Mouse (Mus musculus) ES-E14 (cell line): ENCODE data around the gene Rspo1. TPM values are rescaled to one million over a fixed set of nuclear protein-coding genes. Genes with fewer than 3 reads are reported as not detected.

Experiments used
- DNase-seq: peaks from one replicate; pipeline ENCODE4 v3.0.0-alpha.2; 2013; ENCODE audit warnings: low read depth, low spot score
- H3K27ac ChIP-seq: 2 replicates; pipeline ENCODE4 v1.5.1; 2012; ENCODE audit warnings: low read depth, mild to moderate bottlenecking, low read length, moderate library complexity, mixed read lengths; ENCODE audit not compliant: poor library complexity, insufficient read depth, severe bottlenecking
- H3K36me3 ChIP-seq: 2 replicates; pipeline ENCODE4 v1.6.1; 2012; ENCODE audit warnings: mild to moderate bottlenecking, low read length, moderate library complexity, mixed read lengths; ENCODE audit not compliant: control insufficient read depth, poor library complexity, insufficient read depth, severe bottlenecking
- H3K4me1 ChIP-seq, 2 experiments: fragments of 150-350 bp in 1 of 2; sonication (generic) in 1 of 2; 2 replicates each; pipeline ENCODE4 v1.6.1; 2012; ENCODE audit warnings: low read length in 2 of 2, mild to moderate bottlenecking in 1 of 2, mixed read lengths in 1 of 2; ENCODE audit not compliant: control insufficient read depth in 2 of 2, insufficient read depth in 2 of 2, poor library complexity in 1 of 2
- H3K4me3 ChIP-seq, 2 experiments: fragments of 150-350 bp in 1 of 2; sonication (generic) in 1 of 2; 2 replicates each; pipeline ENCODE4 v1.5.1; 2012; ENCODE audit warnings: low read length in 2 of 2, low read depth in 1 of 2, mild to moderate bottlenecking in 1 of 2, mixed read lengths in 1 of 2; ENCODE audit not compliant: insufficient read depth in 1 of 2, poor library complexity in 1 of 2, severe bottlenecking in 1 of 2
- H3K9ac ChIP-seq: 2 replicates; pipeline ENCODE4 v1.6.1; 2012; ENCODE audit warnings: low read depth, mild to moderate bottlenecking, low read length, mixed read lengths; ENCODE audit not compliant: poor library complexity, insufficient read depth, severe bottlenecking
- H3K9me3 ChIP-seq: fragments of 150-350 bp; sonication (generic); 2 replicates; pipeline ENCODE4 v1.6.1; 2012; ENCODE audit warnings: low read depth, mild to moderate bottlenecking, low read length; ENCODE audit not compliant: control insufficient read depth, insufficient read depth
- CHD2 ChIP-seq: IDR thresholded peaks from 2 replicates; pipeline ENCODE4 v1.6.1; 2014; ENCODE audit warnings: mild to moderate bottlenecking, low read depth, low read length, inconsistent platforms
- HCFC1 ChIP-seq: IDR thresholded peaks from 2 replicates; pipeline ENCODE4 v1.6.1; 2012; ENCODE audit warnings: low read length, inconsistent platforms, borderline replicate concordance; ENCODE audit not compliant: insufficient read depth
- MAFK ChIP-seq: IDR thresholded peaks from 2 replicates; pipeline ENCODE4 v1.6.1; 2014; ENCODE audit warnings: mild to moderate bottlenecking, low read depth, low read length, inconsistent platforms; ENCODE audit not compliant: insufficient read depth
- ZC3H11A ChIP-seq: IDR thresholded peaks from 2 replicates; pipeline ENCODE4 v1.6.1; 2012; ENCODE audit warnings: low read depth, mild to moderate bottlenecking, inconsistent platforms, low read length, borderline replicate concordance
- ZNF384 ChIP-seq: IDR thresholded peaks from 2 replicates; pipeline ENCODE4 v1.6.1; 2012; ENCODE audit warnings: low read depth, low read length, inconsistent platforms
- in situ Hi-C, 2 experiments: fragments of 600-800 bp; cut with MboI; formaldehyde crosslinking; loops; one replicate each; pipeline ENCODE4 v1.15.1; 2025; ENCODE audit warnings: low sequenced_read_pairs in 2 of 2, inconsistent platforms in 1 of 2; ENCODE audit not compliant: unreplicated experiment in 2 of 2
- total RNA-seq: library from RNA; depleted of rRNA; stranded (reverse); fragments of 300-350 nt; gene quantifications from 2 replicates; pipeline ENCODE4 v1.2.3, GENCODE M21; 2012

Gene Rspo1
- total RNA-seq, 1 experiment: 3.3 TPM

GRCm38 (mm10) chr4:124999548-124999947 is 13.3 kb downstream of the Rspo1 start:
- no peaks in the 10 kb centered on the region for H3K9me3 ChIP-seq
- no peaks in the 10 kb centered on the region for H3K36me3 ChIP-seq
- H3K9ac ChIP-seq: no peak overlapping the region
- H3K4me3 ChIP-seq: no peak overlapping the region
- in situ Hi-C loops: no loop called here
- no peaks in the 10 kb centered on the region; a peak in 1 of 4 replicates for H3K4me1 ChIP-seq
- no peak overlapping the region for H3K27ac ChIP-seq
- no peak for DNase-seq
- no peak for TF ChIP-seq HCFC1
- no peak for TF ChIP-seq MAFK
- no peak for TF ChIP-seq ZC3H11A
- no peak for TF ChIP-seq CHD2
- no peak for TF ChIP-seq ZNF384

- H3K9ac ChIP-seq: no peak overlapping the region
- in situ Hi-C loops: no loop called here
- DNase-seq: no peak
- H3K36me3 ChIP-seq: no peaks in the 10 kb centered on the region
- H3K27ac ChIP-seq: no peak overlapping the region
- no peak for TF ChIP-seq CHD2
- no peak for TF ChIP-seq MAFK
- TF ChIP-seq HCFC1: no peak
- TF ChIP-seq ZNF384: no peak
- TF ChIP-seq ZC3H11A: no peak
- H3K9me3 ChIP-seq: no peaks in the 10 kb centered on the region
- H3K4me3 ChIP-seq: no peak overlapping the region
- H3K4me1 ChIP-seq: peaks cover 0 to 3% of the 10 kb centered on the region in 2 experiments; a peak in 1 of 4 replicates
These were observed 16.7 kb downstream of the Rspo1 start for GRCm38 (mm10) chr4:125002978-125003377.

- Histone ChIP-seq H3K4me1 (peaks cover 0 to 3% of the 10 kb centered on the region in 2 experiments; a peak in 1 of 4 replicates), H3K27ac (no peak overlapping the region), H3K4me3 (no peak overlapping the region), H3K9ac (no peak overlapping the region), H3K36me3 (no peaks in the 10 kb centered on the region), H3K9me3 (no peaks in the 10 kb centered on the region)
- no peak for TF ChIP-seq ZNF384
- no peak for TF ChIP-seq CHD2
- no peak for TF ChIP-seq MAFK
- no peak for TF ChIP-seq ZC3H11A
- TF ChIP-seq HCFC1: no peak
- no peak for DNase-seq
- in situ Hi-C loops: no loop called here
These were observed 18.7 kb downstream of the Rspo1 start for GRCm38 (mm10) chr4:125004886-125005285.

- Histone ChIP-seq H3K4me3 (peak overlapping the region; percentile 7 to 14; a peak in 1 of 4 replicates), H3K27ac (no peak overlapping the region), H3K9ac (no peak overlapping the region), H3K4me1 (peaks cover 0 to 3% of the 10 kb centered on the region in 2 experiments; a peak in 1 of 4 replicates), H3K9me3 (no peaks in the 10 kb centered on the region), H3K36me3 (no peaks in the 10 kb centered on the region)
- TF ChIP-seq ZC3H11A (no peak), ZNF384 (no peak), HCFC1 (no peak), MAFK (no peak)
- DNase-seq: no peak
- in situ Hi-C loops: no loop called here
These were observed 21.2 kb downstream of the Rspo1 start for GRCm38 (mm10) chr4:125007460-125007859.

GRCm38 (mm10) chr4:125008220-125008619 is 22.0 kb downstream of the Rspo1 start:
- TF ChIP-seq MAFK (no peak), HCFC1 (no peak), ZNF384 (no peak), CHD2 (no peak)
- Histone ChIP-seq H3K9ac (no peak overlapping the region), H3K4me3 (no peak overlapping the region), H3K9me3 (no peaks in the 10 kb centered on the region), H3K36me3 (no peaks in the 10 kb centered on the region), H3K27ac (no peak overlapping the region), H3K4me1 (peaks cover 0 to 3% of the 10 kb centered on the region in 2 experiments; a peak in 1 of 4 replicates)
- no peak for DNase-seq
- in situ Hi-C loops: no loop called here
